Mouse (Mus musculus): ENCODE data around the gene Gm19426. TPM values are rescaled to one million over a fixed set of nuclear protein-coding genes. Genes with fewer than 3 reads are reported as not detected.
"Not testable (repeated sequence)": the region's sequence is repeated elsewhere in the genome, so short reads cannot be mapped to it uniquely, and the experiment has no call there.

Gene Gm19426
- polyA plus RNA-seq, 1 experiment = 0.18 TPM

DNA sequence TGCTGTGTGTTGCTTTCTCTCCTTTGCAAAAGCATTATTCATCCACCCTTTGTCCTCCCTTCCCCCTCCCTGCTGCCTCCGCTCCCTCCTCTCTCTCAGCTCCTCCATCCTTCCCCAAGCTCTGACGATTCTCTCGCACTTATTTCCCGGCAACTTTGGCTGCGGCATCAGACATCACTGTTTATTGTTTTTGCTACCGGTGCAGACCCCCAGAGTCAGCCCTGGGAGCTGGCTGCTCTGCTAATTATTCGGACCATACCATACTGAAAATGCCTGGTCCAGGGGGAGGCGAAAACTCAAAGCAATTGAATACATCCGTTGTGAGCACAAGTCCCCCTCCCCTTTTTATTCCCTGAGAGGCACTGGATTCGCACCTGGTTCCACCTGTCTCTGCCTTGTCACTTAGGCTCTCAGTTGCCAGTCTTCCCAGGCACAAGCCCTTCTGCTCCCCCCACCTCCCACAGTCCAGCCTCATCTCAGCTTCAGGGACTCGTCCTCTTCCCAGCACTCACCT, 9.0 kb downstream of the Gm19426 start:
- H3K36me3 ChIP-seq (ENCODE audit: control insufficient read depth, insufficient read depth, low read length) = no peaks in the 10 kb centered on the region
- peaks cover 31% of the 10 kb centered on the region for H3K27me3 ChIP-seq (ENCODE audit: control insufficient read depth, insufficient read depth, low read length)
- H3K4me3 ChIP-seq (ENCODE audit: low read depth, low read length) = peak overlapping the region; percentile 40
- H3K4me1 ChIP-seq (ENCODE audit: control insufficient read depth, insufficient read depth, insufficient read length, low read length) = no peaks in the 10 kb centered on the region; the same call in 1 of the 2 replicates
- 4% methylated on average over 11 of the region's 11 CpGs for WGBS
- H3K27ac ChIP-seq (ENCODE audit: insufficient read depth, low read depth, low read length) = no peak overlapping the region
- TF ChIP-seq POLR2A (IDR thresholded peaks at IDR 0.05; ENCODE audit: low read depth, low read length) (no peak), CTCF (IDR thresholded peaks at IDR 0.05; ENCODE audit: extremely low read depth, insufficient read length, insufficient replicate concordance, low read depth, low read length) (no peak)

DNA sequence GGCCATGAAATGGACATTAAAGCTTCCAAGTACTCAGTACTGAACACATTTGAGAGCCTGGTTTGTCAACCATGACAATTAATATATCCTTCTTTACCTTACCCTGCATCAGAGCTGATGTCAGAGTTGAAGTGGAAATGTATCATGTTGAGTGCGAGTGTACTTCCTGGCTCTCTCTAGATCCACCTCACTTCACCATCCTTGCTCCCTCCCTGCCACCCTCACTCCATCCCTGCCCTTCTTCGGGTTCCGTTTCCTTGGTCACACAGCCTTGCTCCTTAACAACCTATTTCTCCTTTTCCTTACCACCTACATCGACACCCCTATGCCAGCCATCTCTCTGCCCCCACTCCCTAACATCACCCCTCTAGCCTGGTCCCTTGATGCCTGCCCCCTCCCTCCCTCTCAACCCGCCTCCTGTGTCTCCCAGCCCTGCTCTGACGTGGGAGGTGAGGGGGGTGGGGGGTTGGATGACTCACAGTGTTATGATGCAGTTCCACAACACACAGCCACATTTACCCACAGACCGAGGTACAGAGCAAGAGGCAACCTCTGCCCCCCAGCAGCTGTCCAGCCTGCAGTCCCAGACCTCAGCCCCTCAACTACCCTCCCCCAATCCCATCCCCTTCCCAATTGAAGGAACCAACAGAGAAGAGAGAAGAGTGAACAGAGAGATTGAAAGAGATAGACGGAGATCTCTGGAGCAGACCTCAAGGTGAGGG, 9.7 kb downstream of the Gm19426 start, which contains the start of gene Ypel4:
TSS of gene Ypel4 (plus strand) at position 480 of the 722 bp plus-strand sequence.
- Histone ChIP-seq H3K4me1 (ENCODE audit: control insufficient read depth, insufficient read depth, insufficient read length, low read length) (no peaks in the 10 kb centered on the region; the same call in 1 of the 2 replicates), H3K27me3 (ENCODE audit: control insufficient read depth, insufficient read depth, low read length) (peaks cover 31% of the 10 kb centered on the region), H3K27ac (ENCODE audit: insufficient read depth, low read depth, low read length) (no peak within 1 kb of the TSS), H3K36me3 (ENCODE audit: control insufficient read depth, insufficient read depth, low read length) (no peaks in the 10 kb centered on the region), H3K4me3 (ENCODE audit: low read depth, low read length) (peak within 1 kb of the TSS; percentile 40)
- WGBS = 3% methylated on average over 8 of the region's 8 CpGs
- no peak for TF ChIP-seq CTCF (IDR thresholded peaks at IDR 0.05; ENCODE audit: extremely low read depth, insufficient read length, insufficient replicate concordance, low read depth, low read length)
- no peak for TF ChIP-seq POLR2A (IDR thresholded peaks at IDR 0.05; ENCODE audit: low read depth, low read length)

DNA sequence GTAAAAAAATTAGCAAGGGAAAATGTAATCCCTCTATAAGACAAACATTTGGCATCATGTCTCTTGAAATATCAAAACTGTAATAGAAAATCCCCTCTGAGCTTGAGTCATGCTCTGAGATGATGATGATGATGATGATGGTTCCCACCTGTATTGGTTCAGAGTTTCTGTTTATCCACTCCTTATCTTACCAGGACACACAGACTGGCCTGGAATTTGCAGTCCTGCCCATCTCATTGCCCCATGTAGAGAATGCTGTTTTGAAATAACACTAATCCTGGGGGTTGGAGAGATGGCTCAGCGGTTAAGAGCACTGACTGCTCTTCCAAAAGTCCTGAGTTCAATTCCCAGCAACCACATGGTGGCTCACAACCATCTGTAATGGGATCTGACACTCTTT, 11.1 kb downstream of the Gm19426 start:
- 79% methylated on average over 1 of the region's 1 CpGs for WGBS
- peaks cover 30% of the 10 kb centered on the region for H3K27me3 ChIP-seq (ENCODE audit: control insufficient read depth, insufficient read depth, low read length)

DNA sequence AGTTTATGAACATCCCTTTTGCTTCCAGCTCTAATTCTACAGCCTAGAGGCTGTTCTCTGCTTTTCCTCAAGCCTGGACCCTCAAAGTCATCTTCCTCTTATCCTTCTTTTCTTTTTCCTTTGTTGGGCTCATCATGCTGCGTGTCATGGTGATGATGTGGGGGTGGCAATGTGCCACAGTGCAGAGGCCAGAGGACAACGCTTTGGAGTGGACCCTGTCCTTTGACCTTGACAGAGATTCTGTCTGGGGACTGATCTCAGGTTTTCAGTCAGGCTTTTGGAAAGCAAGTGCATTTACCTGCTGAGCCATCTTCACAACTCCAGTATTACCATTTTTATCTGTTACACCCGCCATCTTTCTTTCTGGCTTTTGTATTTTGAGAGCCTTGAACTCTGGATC, 12.2 kb downstream of the Gm19426 start:
- Histone ChIP-seq H3K27ac (ENCODE audit: insufficient read depth, low read depth, low read length) (no peak overlapping the region), H3K4me1 (ENCODE audit: control insufficient read depth, insufficient read depth, insufficient read length, low read length) (peaks cover 2% of the 10 kb centered on the region; the same call in 1 of the 2 replicates), H3K36me3 (ENCODE audit: control insufficient read depth, insufficient read depth, low read length) (no peaks in the 10 kb centered on the region), H3K4me3 (ENCODE audit: low read depth, low read length) (no peak overlapping the region), H3K27me3 (ENCODE audit: control insufficient read depth, insufficient read depth, low read length) (peaks cover 19% of the 10 kb centered on the region)
- WGBS = 83% methylated on average over 3 of the region's 3 CpGs
- TF ChIP-seq CTCF (IDR thresholded peaks at IDR 0.05; ENCODE audit: extremely low read depth, insufficient read length, insufficient replicate concordance, low read depth, low read length) (no peak), POLR2A (IDR thresholded peaks at IDR 0.05; ENCODE audit: low read depth, low read length) (no peak)

More for the DNA sequence above, 11.1 kb downstream of the Gm19426 start:
- Histone ChIP-seq H3K4me1 (ENCODE audit: control insufficient read depth, insufficient read depth, insufficient read length, low read length) (no peaks in the 10 kb centered on the region; the same call in 1 of the 2 replicates), H3K27ac (ENCODE audit: insufficient read depth, low read depth, low read length) (no peak overlapping the region), H3K4me3 (ENCODE audit: low read depth, low read length) (no peak overlapping the region), H3K36me3 (ENCODE audit: control insufficient read depth, insufficient read depth, low read length) (no peaks in the 10 kb centered on the region)
- TF ChIP-seq POLR2A (IDR thresholded peaks at IDR 0.05; ENCODE audit: low read depth, low read length) (no peak), CTCF (IDR thresholded peaks at IDR 0.05; ENCODE audit: extremely low read depth, insufficient read length, insufficient replicate concordance, low read depth, low read length) (no peak)

DNA sequence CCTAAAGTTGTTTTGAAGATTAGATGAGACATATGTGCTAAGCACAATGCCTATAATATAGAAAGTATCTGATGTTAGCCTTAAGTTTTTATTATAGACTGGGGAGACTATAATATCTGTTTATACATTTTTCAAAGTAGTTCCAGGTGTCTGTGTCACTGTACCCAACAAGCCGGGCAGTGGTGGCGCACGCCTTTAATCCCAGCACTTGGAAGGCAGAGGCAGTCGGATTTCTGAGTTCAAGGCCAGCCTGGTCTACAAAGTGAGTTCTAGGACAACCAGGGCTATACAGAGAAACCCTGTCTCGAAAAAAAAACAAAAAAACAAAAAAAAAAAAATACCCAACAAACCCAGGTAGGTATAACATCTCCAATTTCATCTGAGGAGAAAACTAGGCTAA, 15.3 kb downstream of the Gm19426 start:
- peaks cover 16% of the 10 kb centered on the region for H3K36me3 ChIP-seq (ENCODE audit: control insufficient read depth, insufficient read depth, low read length)
- H3K4me3 ChIP-seq (ENCODE audit: low read depth, low read length); H3K27ac ChIP-seq (ENCODE audit: insufficient read depth, low read depth, low read length); H3K4me1 ChIP-seq (ENCODE audit: control insufficient read depth, insufficient read depth, insufficient read length, low read length); H3K27me3 ChIP-seq (ENCODE audit: control insufficient read depth, insufficient read depth, low read length): not testable (repeated sequence)
- 84% methylated on average over 5 of the region's 5 CpGs for WGBS

DNA sequence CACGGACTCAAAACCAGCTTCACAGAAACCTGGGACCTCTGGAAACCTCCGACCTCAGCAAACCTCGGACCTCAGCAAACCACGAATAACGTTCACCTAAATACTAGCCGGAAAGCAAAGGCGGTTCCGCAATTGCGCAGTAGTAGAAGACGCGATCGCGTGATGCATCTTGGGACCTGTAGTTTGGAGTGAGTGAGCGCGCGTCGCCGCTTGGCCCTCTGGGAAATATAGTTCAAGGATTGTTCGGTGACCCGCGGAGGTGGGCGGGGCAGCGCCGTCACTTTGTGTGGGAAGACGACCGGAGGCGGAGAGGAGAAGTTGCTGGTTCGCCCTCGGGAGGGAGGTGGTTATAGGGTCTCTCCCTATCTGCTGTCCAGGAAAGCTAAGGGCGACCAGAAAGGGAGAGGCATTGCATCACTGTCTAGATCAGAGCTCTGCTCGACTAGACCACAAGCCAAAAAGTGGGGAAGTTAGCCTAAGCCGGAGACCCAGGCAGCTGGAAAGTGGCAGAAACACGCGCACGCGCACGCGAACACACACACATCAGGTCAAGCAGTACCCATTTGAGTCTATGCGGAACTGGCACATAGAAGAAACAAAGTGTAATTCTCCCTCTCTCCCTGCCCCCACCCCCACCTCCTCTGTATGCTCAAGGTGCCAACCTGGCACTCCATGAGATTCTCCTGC, 16.1 kb downstream of the Gm19426 start, which contains the start of gene Clp1:
TSS of gene Clp1 (minus strand) at position 179 of the 687 bp plus-strand sequence.
- Histone ChIP-seq H3K4me3 (ENCODE audit: low read depth, low read length) (peak within 1 kb of the TSS; percentile 68), H3K4me1 (ENCODE audit: control insufficient read depth, insufficient read depth, insufficient read length, low read length) (peaks cover 9% of the 10 kb centered on the region), H3K27ac (ENCODE audit: insufficient read depth, low read depth, low read length) (peak within 1 kb of the TSS; percentile 86), H3K27me3 (ENCODE audit: control insufficient read depth, insufficient read depth, low read length) (no peaks in the 10 kb centered on the region), H3K36me3 (ENCODE audit: control insufficient read depth, insufficient read depth, low read length) (peaks cover 16% of the 10 kb centered on the region)
- WGBS = under 1% methylated on average over 39 of the region's 39 CpGs
- TF ChIP-seq CTCF (IDR thresholded peaks at IDR 0.05; ENCODE audit: extremely low read depth, insufficient read length, insufficient replicate concordance, low read depth, low read length) = no peak
- TF ChIP-seq POLR2A (IDR thresholded peaks at IDR 0.05; ENCODE audit: low read depth, low read length) = peak; percentile 93

DNA sequence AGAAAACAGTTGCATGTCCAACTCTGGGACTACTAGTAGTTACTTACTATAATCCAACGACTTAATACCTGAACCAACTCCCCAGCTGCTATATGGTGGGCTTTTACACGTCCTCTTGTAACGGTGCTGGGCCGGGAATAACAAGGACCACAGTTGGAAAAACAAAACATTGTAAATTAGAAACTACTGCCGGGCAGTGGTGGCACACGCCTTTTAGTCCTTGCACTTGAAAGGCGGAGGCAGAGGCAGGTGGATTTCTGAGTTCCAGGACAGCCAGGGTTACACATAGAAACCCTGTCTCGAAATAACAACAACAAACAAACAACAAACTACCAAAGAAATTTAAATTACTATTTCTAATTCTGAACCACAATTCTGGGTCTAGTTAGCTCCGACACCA, 16.7 kb downstream of the Gm19426 start:
- Histone ChIP-seq H3K27me3 (ENCODE audit: control insufficient read depth, insufficient read depth, low read length) (no peaks in the 10 kb centered on the region), H3K27ac (ENCODE audit: insufficient read depth, low read depth, low read length) (peak overlapping the region; percentile 20; the same call in 1 of the 2 replicates), H3K4me3 (ENCODE audit: low read depth, low read length) (peak overlapping the region; percentile 68), H3K36me3 (ENCODE audit: control insufficient read depth, insufficient read depth, low read length) (peaks cover 16% of the 10 kb centered on the region), H3K4me1 (ENCODE audit: control insufficient read depth, insufficient read depth, insufficient read length, low read length) (peaks cover 9% of the 10 kb centered on the region)
- WGBS = under 1% methylated on average over 9 of the region's 9 CpGs
- TF ChIP-seq CTCF (IDR thresholded peaks at IDR 0.05; ENCODE audit: extremely low read depth, insufficient read length, insufficient replicate concordance, low read depth, low read length) (no peak), POLR2A (IDR thresholded peaks at IDR 0.05; ENCODE audit: low read depth, low read length) (no peak)

Measured in small intestine, adult 2 months (tissue).